Mouse (Mus musculus): ENCODE results near the gene A630023A22Rik. TPM values are rescaled to one million over a fixed set of nuclear protein-coding genes. Genes with fewer than 3 reads are reported as not detected.

The A630023A22Rik gene
- total and polyA plus RNA-seq, 3 experiments, result not detected

Other genes with a start within 250 kb of the A630023A22Rik start
- gene Gdf10, start 179.2 kb downstream of the A630023A22Rik start, total RNA-seq (2021), result 10 to 100 TPM; 11.2 to 24.6 TPM
- gene Gdf10, start 179.2 kb downstream of the A630023A22Rik start, polyA plus RNA-seq (2012; rRNA removed), result 50.5 and 52.1 TPM in 2 replicates
- not detected for gene Gdf2, start 161.7 kb downstream of the A630023A22Rik start, total RNA-seq (2021)
- gene Gdf2, start 161.7 kb downstream of the A630023A22Rik start, polyA plus RNA-seq (2012; rRNA removed), result 0.03 TPM in 1 of 2 replicates, not detected in the other
- gene Rbp3, start 148.8 kb downstream of the A630023A22Rik start, total RNA-seq (2021), result not detected
- not detected in 2 replicates for gene Rbp3, start 148.8 kb downstream of the A630023A22Rik start, polyA plus RNA-seq (2012; rRNA removed)
- under 1 TPM in 1 of 2 experiments, not detected in 1; 0.07 TPM for gene Zfp488, start 124.0 kb downstream of the A630023A22Rik start, total RNA-seq (2021)
- gene Zfp488, start 124.0 kb downstream of the A630023A22Rik start, polyA plus RNA-seq (2012; rRNA removed), result 0.02 TPM in 1 of 2 replicates, not detected in the other
- gene Gm30083, start 87.6 kb downstream of the A630023A22Rik start, total RNA-seq (2021), result not detected
- gene Gm30083, start 87.6 kb downstream of the A630023A22Rik start, polyA plus RNA-seq (2012; rRNA removed), result not detected in 2 replicates
- under 1 TPM; 0.14 to 0.24 TPM for gene Gm5460, start 86.0 kb downstream of the A630023A22Rik start, total RNA-seq (2021)
- 0.36 and 0.47 TPM in 2 replicates for gene Gm5460, start 86.0 kb downstream of the A630023A22Rik start, polyA plus RNA-seq (2012; rRNA removed)
- gene Antxrl, start 50.0 kb downstream of the A630023A22Rik start, total RNA-seq (2021), result not detected
- gene Antxrl, start 50.0 kb downstream of the A630023A22Rik start, polyA plus RNA-seq (2012; rRNA removed), result not detected in 2 replicates
- gene Anxa8, start 16.8 kb downstream of the A630023A22Rik start, total RNA-seq (2021), result 1 to 10 TPM; 3.6 to 5.9 TPM
- gene Anxa8, start 16.8 kb downstream of the A630023A22Rik start, polyA plus RNA-seq (2012; rRNA removed), result 0.74 and 1.2 TPM in 2 replicates
- under 1 TPM; 0.09 to 0.10 TPM for gene Npy4r, start 49.7 kb upstream of the A630023A22Rik start, total RNA-seq (2021)
- gene Npy4r, start 49.7 kb upstream of the A630023A22Rik start, polyA plus RNA-seq (2012; rRNA removed), result 0.02 and 0.15 TPM in 2 replicates
- 1 to 10 TPM; 1.4 to 2.8 TPM for gene Gprin2, start 98.9 kb upstream of the A630023A22Rik start, total RNA-seq (2021)
- gene Gprin2, start 98.9 kb upstream of the A630023A22Rik start, polyA plus RNA-seq (2012; rRNA removed), result 0.85 and 1.3 TPM in 2 replicates
- under 1 TPM; 0.17 to 0.24 TPM for gene Syt15, start 116.8 kb upstream of the A630023A22Rik start, total RNA-seq (2021)
- 0.52 and 0.85 TPM in 2 replicates for gene Syt15, start 116.8 kb upstream of the A630023A22Rik start, polyA plus RNA-seq (2012; rRNA removed)
- 1 to 10 TPM; 7.6 to 9.2 TPM for gene Shld2, start 207.7 kb upstream of the A630023A22Rik start, total RNA-seq (2021)
- 1.4 and 1.5 TPM in 2 replicates for gene Shld2, start 207.7 kb upstream of the A630023A22Rik start, polyA plus RNA-seq (2012; rRNA removed)
- gene Glud1, start 208.0 kb upstream of the A630023A22Rik start, total RNA-seq (2021), result 100 to 1,000 TPM; 152 to 249 TPM
- 184 and 207 TPM in 2 replicates for gene Glud1, start 208.0 kb upstream of the A630023A22Rik start, polyA plus RNA-seq (2012; rRNA removed)